Mouse (Mus musculus): ENCODE measurements around the gene Gm21118. TPM values are rescaled to one million over a fixed set of nuclear protein-coding genes. Genes with fewer than 3 reads are reported as not detected.
"Not testable (repeated sequence)": the region's sequence is repeated elsewhere in the genome, so short reads cannot be mapped to it uniquely, and the experiment has no call there.

The Gm21118 gene
- total RNA-seq (2021) = not detected
- long read RNA-seq, experiment 1 = 0 reads
- long read RNA-seq, experiment 2 = 0 reads

- not testable (repeated sequence) for DNase-seq
Observed at GRCm38 (mm10) chrY:70273542-70273941, at the start of gene Gm21118. TSS of gene Gm21118 (minus strand) at chrY:70273642.

DNA sequence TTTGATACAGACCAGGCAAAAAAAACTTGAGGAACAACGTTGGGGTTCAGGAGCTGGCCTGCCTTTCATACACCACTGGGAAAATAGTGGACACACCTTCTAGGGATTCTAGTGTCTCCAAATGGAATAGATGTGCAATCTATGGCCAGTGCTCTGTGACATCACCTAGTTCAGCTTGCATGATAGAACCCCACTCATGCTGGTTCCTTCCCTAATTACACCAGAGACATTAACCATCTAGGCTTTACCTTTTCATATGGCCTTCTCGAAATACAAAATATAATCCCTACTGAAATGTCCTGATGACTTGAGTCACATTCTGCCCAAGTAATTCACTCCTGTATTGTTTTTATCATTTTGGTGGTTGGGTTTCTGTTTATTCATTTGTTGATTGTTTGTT, 29.7 kb upstream of the Gm21118 start, which contains the start of the genes Gm29423 and Gm29644:
Gene Gm29423 (minus strand): TSS at position 101 of the 400 bp plus-strand sequence.
Gene Gm29644 (minus strand): TSS at position 157 of the 400 bp plus-strand sequence.
- DNase-seq = not testable (repeated sequence)

Other genes with a start within 250 kb of the Gm21118 start
- not detected for gene Gm29423, start 29.6 kb upstream of the Gm21118 start, total RNA-seq (2021)
- gene Gm29644, start 29.7 kb upstream of the Gm21118 start, total RNA-seq (2021) = not detected
- gene Gm20888, start 168.2 kb upstream of the Gm21118 start, total RNA-seq (2021) = not detected

Data from heart, adult 18-20 months (tissue).